Mouse (Mus musculus) hindbrain, embryonic 10.5 days (tissue): ENCODE measurements at regions not wholly inside any gene's neighbourhood (a gene's known extent, or its start where the extent isn't known, plus 50 kb on each side); places are given as distances from the start of the nearest gene placed in this dataset.

Experiments
- DNase-seq: peaks from one replicate; pipeline ENCODE4 v3.0.0-alpha.2; 2017; ENCODE audit warnings: low spot score
- H3K27ac ChIP-seq: fragments of 300-500 bp; sonication (generic); 2 replicates; pipeline ENCODE4 v1.5.1; 2016; ENCODE audit warnings: mild to moderate bottlenecking, moderate library complexity
- H3K27me3 ChIP-seq: fragments of 300-500 bp; sonication (generic); 2 replicates; pipeline ENCODE4 v1.6.1; 2016; ENCODE audit warnings: mild to moderate bottlenecking; ENCODE audit not compliant: poor library complexity, insufficient read depth, severe bottlenecking
- H3K36me3 ChIP-seq: fragments of 300-500 bp; sonication (generic); 2 replicates; pipeline ENCODE4 v1.6.1; 2016; ENCODE audit warnings: mild to moderate bottlenecking, moderate library complexity
- H3K4me1 ChIP-seq: fragments of 300-500 bp; sonication (generic); replicated peaks from 2 replicates; pipeline ENCODE4 v1.6.1; 2016; ENCODE audit warnings: mild to moderate bottlenecking
- H3K4me3 ChIP-seq: fragments of 300-500 bp; sonication (generic); 2 replicates; pipeline ENCODE4 v1.5.1; 2016; ENCODE audit warnings: mild to moderate bottlenecking, moderate library complexity
- H3K9me3 ChIP-seq: fragments of 300-500 bp; sonication (generic); 2 replicates; pipeline ENCODE4 v1.6.1; 2016; ENCODE audit warnings: mild to moderate bottlenecking, moderate library complexity
- WGBS: fragments of 180-500 bp; shearing (Covaris S2); methylation state at CpG from one replicate; pipeline ENCODE4 v1.1.7; 2016; 5-methylcytosine and 5-hydroxymethylcytosine counted together

GRCm38 (mm10) chr11:18821384-18821783, 197.4 kb downstream of the Meis1 start:
- no peak overlapping the region for H3K4me3 ChIP-seq
- no peak overlapping the region for H3K27ac ChIP-seq
- H3K9me3 ChIP-seq = no peaks in the 10 kb centered on the region
- H3K27me3 ChIP-seq = no peaks in the 10 kb centered on the region
- H3K36me3 ChIP-seq = no peaks in the 10 kb centered on the region
- peak; percentile 16 for DNase-seq
- 60% methylated on average over 1 of the region's 1 CpGs for WGBS
- no peaks in the 10 kb centered on the region for H3K4me1 ChIP-seq

- H3K4me1 ChIP-seq = no peaks in the 10 kb centered on the region
- H3K27me3 ChIP-seq = no peaks in the 10 kb centered on the region
- no peak overlapping the region for H3K27ac ChIP-seq
- H3K9me3 ChIP-seq = no peaks in the 10 kb centered on the region
- H3K4me3 ChIP-seq = no peak overlapping the region
- H3K36me3 ChIP-seq = no peaks in the 10 kb centered on the region
- 94% methylated on average over 3 of the region's 3 CpGs for WGBS
- no peak for DNase-seq
Observed at GRCm38 (mm10) chr11:18814110-18814509, 204.7 kb downstream of the Meis1 start.

- DNase-seq = no peak
- Histone ChIP-seq H3K36me3 (no peaks in the 10 kb centered on the region), H3K4me1 (0 out of 2 replicates have a peak, but pooled peaks cover 3% of the 10 kb centered on the region), H3K27ac (no peak overlapping the region), H3K4me3 (no peak overlapping the region), H3K27me3 (no peaks in the 10 kb centered on the region), H3K9me3 (no peaks in the 10 kb centered on the region)
- WGBS = 97% methylated on average over 3 of the region's 3 CpGs
Observed at GRCm38 (mm10) chr11:18767479-18767878, 251.3 kb downstream of the Meis1 start.

- 0 out of 2 replicates have a peak, but pooled peaks cover 3% of the 10 kb centered on the region for H3K4me1 ChIP-seq
- H3K36me3 ChIP-seq = no peaks in the 10 kb centered on the region
- no peak overlapping the region for H3K27ac ChIP-seq
- H3K4me3 ChIP-seq = no peak overlapping the region
- no peak for DNase-seq
- 64% methylated on average over 6 of the region's 6 CpGs for WGBS
- no peaks in the 10 kb centered on the region for H3K9me3 ChIP-seq
- no peaks in the 10 kb centered on the region for H3K27me3 ChIP-seq
Observed at GRCm38 (mm10) chr11:18766458-18767016, 252.2 kb downstream of the Meis1 start.

- no peaks in the 10 kb centered on the region for H3K27me3 ChIP-seq
- WGBS = 68% methylated on average over 6 of the region's 6 CpGs
- no peak overlapping the region for H3K27ac ChIP-seq
- H3K4me3 ChIP-seq = no peak overlapping the region
- DNase-seq = peak; percentile 38
- no peaks in the 10 kb centered on the region for H3K36me3 ChIP-seq
- no peaks in the 10 kb centered on the region for H3K9me3 ChIP-seq
- peaks cover 30% of the 10 kb centered on the region for H3K4me1 ChIP-seq
Observed at GRCm38 (mm10) chr11:18758591-18759074, 260.2 kb downstream of the Meis1 start.

- Histone ChIP-seq H3K4me1 (peaks cover 42% of the 10 kb centered on the region), H3K27me3 (peaks cover 3% of the 10 kb centered on the region; the same call in 1 of the 2 replicates), H3K9me3 (no peaks in the 10 kb centered on the region), H3K36me3 (no peaks in the 10 kb centered on the region), H3K27ac (no peak overlapping the region), H3K4me3 (no peak overlapping the region)
- DNase-seq = no peak
- 47% methylated on average over 1 of the region's 1 CpGs for WGBS
Observed at GRCm38 (mm10) chr11:18756576-18756975, 262.2 kb downstream of the Meis1 start.

- Histone ChIP-seq H3K27ac (no peak overlapping the region), H3K9me3 (no peaks in the 10 kb centered on the region), H3K4me1 (peaks cover 57% of the 10 kb centered on the region), H3K36me3 (no peaks in the 10 kb centered on the region), H3K4me3 (no peak overlapping the region), H3K27me3 (peaks cover 3% of the 10 kb centered on the region; the same call in 1 of the 2 replicates)
- no peak for DNase-seq
- WGBS = 50% methylated on average over 9 of the region's 9 CpGs
Observed at GRCm38 (mm10) chr11:18754732-18755525, 263.9 kb downstream of the Meis1 start.

GRCm38 (mm10) chr11:18753856-18754255, 264.9 kb downstream of the Meis1 start:
- no peak overlapping the region for H3K4me3 ChIP-seq
- H3K27ac ChIP-seq = no peak overlapping the region
- H3K9me3 ChIP-seq = no peaks in the 10 kb centered on the region
- H3K4me1 ChIP-seq = peaks cover 68% of the 10 kb centered on the region
- peaks cover 3% of the 10 kb centered on the region; the same call in 1 of the 2 replicates for H3K27me3 ChIP-seq
- WGBS = 52% methylated on average over 9 of the region's 9 CpGs
- H3K36me3 ChIP-seq = no peaks in the 10 kb centered on the region
- DNase-seq = no peak

- Histone ChIP-seq H3K27me3 (peaks cover 3% of the 10 kb centered on the region; the same call in 1 of the 2 replicates), H3K4me1 (peaks cover 68% of the 10 kb centered on the region), H3K4me3 (no peak overlapping the region), H3K9me3 (no peaks in the 10 kb centered on the region), H3K27ac (no peak overlapping the region), H3K36me3 (no peaks in the 10 kb centered on the region)
- WGBS = 72% methylated on average over 1 of the region's 1 CpGs
- DNase-seq = no peak
Observed at GRCm38 (mm10) chr11:18753246-18753645, 265.5 kb downstream of the Meis1 start.

GRCm38 (mm10) chr11:18752512-18752911, 266.3 kb downstream of the Meis1 start:
- WGBS = 48% methylated on average over 2 of the region's 2 CpGs
- DNase-seq = no peak
- Histone ChIP-seq H3K4me3 (no peak overlapping the region), H3K27me3 (peaks cover 3% of the 10 kb centered on the region; the same call in 1 of the 2 replicates), H3K36me3 (no peaks in the 10 kb centered on the region), H3K4me1 (peaks cover 75% of the 10 kb centered on the region), H3K9me3 (no peaks in the 10 kb centered on the region), H3K27ac (no peak overlapping the region)

GRCm38 (mm10) chr11:18750911-18751841, 267.6 kb downstream of the Meis1 start:
- Histone ChIP-seq H3K27ac (0 out of 2 replicates have a peak overlapping the region, but pooled peaks have one; percentile 1), H3K4me1 (peaks cover 82% of the 10 kb centered on the region)

GRCm38 (mm10) chr11:18750080-18750375, 268.8 kb downstream of the Meis1 start:
- DNase-seq = no peak
- WGBS = 82% methylated on average over 2 of the region's 2 CpGs
- H3K27me3 ChIP-seq = peaks cover 3% of the 10 kb centered on the region; the same call in 1 of the 2 replicates
- H3K27ac ChIP-seq = 0 out of 2 replicates have a peak overlapping the region, but pooled peaks have one; percentile 12
- H3K9me3 ChIP-seq = no peaks in the 10 kb centered on the region
- H3K4me1 ChIP-seq = peaks cover 85% of the 10 kb centered on the region
- H3K36me3 ChIP-seq = no peaks in the 10 kb centered on the region
- no peak overlapping the region for H3K4me3 ChIP-seq

More at GRCm38 (mm10) chr11:18750911-18751841, 267.6 kb downstream of the Meis1 start:
- H3K36me3 ChIP-seq = no peaks in the 10 kb centered on the region
- no peaks in the 10 kb centered on the region for H3K9me3 ChIP-seq
- peak overlapping the region; percentile 29 for H3K4me3 ChIP-seq
- H3K27me3 ChIP-seq = peaks cover 3% of the 10 kb centered on the region; the same call in 1 of the 2 replicates
- 34% methylated on average over 20 of the region's 20 CpGs for WGBS
- no peak for DNase-seq
